Mouse (Mus musculus): ENCODE data around the gene Dcdc2c.

DNA sequence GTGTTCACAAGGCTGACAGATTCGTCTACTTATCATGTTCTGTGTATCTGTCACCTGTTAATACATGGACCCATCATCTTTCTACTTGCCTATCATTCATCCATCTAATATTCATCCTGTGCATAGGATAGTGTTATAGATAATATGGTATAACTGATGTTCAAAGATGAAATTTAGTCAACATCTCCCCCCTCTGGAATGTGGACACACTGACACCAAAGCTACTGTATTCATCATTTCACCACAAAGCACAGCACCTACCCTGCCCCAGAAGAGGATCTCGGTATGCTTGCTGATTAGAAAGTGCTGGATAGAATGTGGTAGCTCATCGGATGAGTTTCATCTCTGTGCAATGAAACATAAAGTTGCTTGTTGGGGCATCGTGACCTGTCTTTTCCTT is 135.2 kb downstream of the Dcdc2c start:
- TF ChIP-seq CTCF (IDR thresholded peaks at IDR 0.05; ENCODE audit: control insufficient read depth, insufficient read depth, insufficient replicate concordance, low read depth, low read length) = no peak
- no peak for TF ChIP-seq POLR2A (IDR thresholded peaks at IDR 0.05; ENCODE audit: control insufficient read depth, low read depth, low read length)

All from testis, adult 2 months (tissue).